Mouse (Mus musculus) neural tube, embryonic 14.5 days (tissue): ENCODE data around the gene Foxd3. TPM values are rescaled to one million over a fixed set of nuclear protein-coding genes. Genes with fewer than 3 reads are reported as not detected.

Experiments used
- ATAC-seq: fragments of 200-750 bp; cut with Nextera tagmentation; 2 replicates; pipeline ENCODE4 v1.8.0; 2017; ENCODE audit warnings: low read depth, mild to moderate bottlenecking, moderate TSS enrichment, moderate library complexity
- H3K27ac ChIP-seq: fragments of 300-500 bp; sonication (generic); 2 replicates; pipeline ENCODE4 v1.5.1; 2014; ENCODE audit warnings: low read depth, mild to moderate bottlenecking, control low read depth, low read length, moderate library complexity, mixed read lengths
- H3K27me3 ChIP-seq: fragments of 300-500 bp; sonication (generic); 2 replicates; pipeline ENCODE4 v1.6.1; 2014; ENCODE audit warnings: low read length; ENCODE audit not compliant: control insufficient read depth, insufficient read depth
- H3K36me3 ChIP-seq: fragments of 300-500 bp; sonication (generic); 2 replicates; pipeline ENCODE4 v1.6.1; 2014; ENCODE audit warnings: low read length, mixed read lengths; ENCODE audit not compliant: control insufficient read depth, insufficient read depth
- H3K4me1 ChIP-seq: fragments of 300-500 bp; sonication (generic); 2 replicates; pipeline ENCODE4 v1.6.1; 2014; ENCODE audit warnings: low read length; ENCODE audit not compliant: control insufficient read depth, insufficient read depth
- H3K4me2 ChIP-seq: fragments of 300-500 bp; sonication (generic); 2 replicates; pipeline ENCODE4 v1.6.1; 2014; ENCODE audit warnings: mild to moderate bottlenecking, low read depth, low read length, control low read depth
- H3K4me3 ChIP-seq: fragments of 300-500 bp; sonication (generic); 2 replicates; pipeline ENCODE4 v1.5.1; 2014; ENCODE audit warnings: low read depth, low read length, control low read depth, mixed read lengths
- H3K9ac ChIP-seq: fragments of 300-500 bp; sonication (generic); replicated peaks from 2 replicates; pipeline ENCODE4 v1.6.1; 2014; ENCODE audit warnings: low read depth, mild to moderate bottlenecking, control low read depth, low read length, mixed read lengths
- H3K9me3 ChIP-seq: fragments of 300-500 bp; sonication (generic); 2 replicates; pipeline ENCODE4 v1.6.1; 2016; ENCODE audit warnings: low read length; ENCODE audit not compliant: control insufficient read depth
- WGBS: fragments of 180-500 bp; shearing (Covaris S2); extraction: QIAGEN DNeasy Blood & Tissue Kit; methylation state at CpG from one replicate; pipeline ENCODE4 v1.1.7; 2014; 5-methylcytosine and 5-hydroxymethylcytosine counted together
- polyA plus RNA-seq: library from polyadenylated mRNA; unstranded; fragments of >200 nt; fragmentation: Nextera tagmentation; extraction: Ambion mirVana; gene quantifications from 2 replicates; pipeline ENCODE4 v1.2.1, GENCODE M21; 2014

Gene Foxd3
- polyA plus RNA-seq, 1 experiment from 2014 or later: 2.5 TPM

DNA sequence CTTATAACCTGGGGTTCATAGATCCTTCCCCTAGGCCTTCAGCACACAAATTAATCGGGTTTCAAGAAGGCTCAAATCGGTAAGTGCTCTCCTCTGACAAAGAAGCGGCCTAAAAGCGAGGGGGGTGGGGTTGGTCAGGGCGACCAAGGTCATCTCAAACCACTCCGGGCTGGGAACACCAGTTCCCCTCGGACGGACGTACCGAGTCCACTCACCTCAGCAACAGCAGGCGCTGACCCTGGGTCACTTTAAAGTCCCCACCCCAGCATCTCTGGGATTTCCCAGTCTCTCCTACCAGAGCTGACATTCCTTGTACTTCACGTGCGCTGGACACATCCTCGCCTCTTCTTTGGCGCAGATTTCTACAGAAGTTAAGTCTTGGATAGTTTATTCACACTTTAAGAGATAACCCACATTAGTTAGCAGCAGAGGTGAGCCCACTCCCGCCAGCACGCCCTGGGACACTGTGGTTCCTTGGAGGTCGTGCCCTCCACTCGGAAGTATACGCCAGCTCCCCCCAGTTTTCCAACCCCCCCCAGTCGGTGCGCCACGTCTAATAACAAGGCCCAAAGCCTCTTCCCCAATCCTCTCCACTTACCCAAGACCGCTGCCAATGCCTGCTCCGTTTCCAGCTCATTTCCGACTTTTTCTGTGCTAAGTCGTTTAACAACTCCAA is 1.3 kb upstream of the Foxd3 start:
- Histone ChIP-seq H3K27me3 (peaks cover 36% of the 10 kb centered on the region), H3K4me3 (peak overlapping the region; percentile 18), H3K36me3 (no peaks in the 10 kb centered on the region), H3K9me3 (no peaks in the 10 kb centered on the region), H3K4me1 (peaks cover 4% of the 10 kb centered on the region; the same call in 1 of the 2 replicates), H3K9ac (0 out of 2 replicates have a peak overlapping the region, but pooled peaks have one; percentile 21), H3K4me2 (peak overlapping the region; percentile 29), H3K27ac (peak overlapping the region; percentile 34; the same call in 1 of the 2 replicates)
- WGBS: under 1% methylated on average over 27 of the region's 27 CpGs
- no peak for ATAC-seq

DNA sequence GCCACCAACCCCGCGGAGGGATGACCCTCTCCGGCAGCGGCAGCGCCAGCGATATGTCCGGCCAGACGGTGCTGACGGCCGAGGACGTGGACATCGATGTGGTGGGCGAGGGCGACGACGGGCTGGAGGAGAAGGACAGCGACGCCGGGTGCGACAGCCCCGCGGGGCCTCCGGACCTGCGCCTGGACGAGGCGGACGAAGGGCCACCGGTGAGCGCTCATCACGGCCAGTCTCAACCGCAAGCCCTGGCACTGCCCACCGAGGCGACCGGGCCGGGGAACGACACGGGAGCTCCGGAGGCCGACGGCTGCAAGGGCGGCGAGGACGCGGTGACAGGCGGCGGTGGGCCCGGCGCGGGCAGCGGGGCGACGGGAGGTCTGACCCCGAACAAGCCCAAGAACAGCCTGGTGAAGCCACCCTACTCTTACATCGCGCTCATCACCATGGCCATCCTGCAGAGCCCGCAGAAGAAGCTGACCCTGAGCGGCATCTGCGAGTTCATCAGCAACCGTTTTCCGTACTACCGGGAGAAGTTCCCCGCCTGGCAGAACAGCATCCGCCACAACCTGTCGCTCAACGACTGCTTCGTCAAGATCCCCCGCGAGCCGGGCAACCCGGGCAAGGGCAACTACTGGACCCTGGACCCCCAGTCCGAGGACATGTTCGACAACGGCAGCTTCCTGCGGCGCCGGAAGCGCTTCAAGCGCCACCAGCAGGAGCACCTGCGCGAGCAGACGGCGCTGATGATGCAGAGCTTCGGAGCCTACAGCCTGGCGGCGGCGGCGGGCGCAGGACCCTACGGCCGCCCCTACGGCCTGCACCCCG is 718 bp downstream of the Foxd3 start:
- Histone ChIP-seq H3K27ac (peak overlapping the region; percentile 76), H3K4me1 (peaks cover 4% of the 10 kb centered on the region; the same call in 1 of the 2 replicates), H3K9ac (peak overlapping the region; percentile 56), H3K9me3 (no peaks in the 10 kb centered on the region), H3K36me3 (no peaks in the 10 kb centered on the region), H3K27me3 (peaks cover 32% of the 10 kb centered on the region), H3K4me3 (peak overlapping the region; percentile 37), H3K4me2 (peak overlapping the region; percentile 30)
- peak; percentile 38; the same call in 1 of the 2 replicates for ATAC-seq
- under 1% methylated on average over 86 of the region's 92 CpGs for WGBS

GRCm38 (mm10) chr4:99657430-99657820 is 1.3 kb downstream of the Foxd3 start:
- H3K27me3 ChIP-seq: peaks cover 32% of the 10 kb centered on the region
- H3K4me3 ChIP-seq: peak overlapping the region; percentile 37
- ATAC-seq: no peak
- WGBS: under 1% methylated on average over 47 of the region's 62 CpGs
- peaks cover 4% of the 10 kb centered on the region; the same call in 1 of the 2 replicates for H3K4me1 ChIP-seq
- H3K36me3 ChIP-seq: no peaks in the 10 kb centered on the region
- peak overlapping the region; percentile 30 for H3K4me2 ChIP-seq
- peak overlapping the region; percentile 56 for H3K9ac ChIP-seq
- peak overlapping the region; percentile 76 for H3K27ac ChIP-seq
- no peaks in the 10 kb centered on the region for H3K9me3 ChIP-seq

DNA sequence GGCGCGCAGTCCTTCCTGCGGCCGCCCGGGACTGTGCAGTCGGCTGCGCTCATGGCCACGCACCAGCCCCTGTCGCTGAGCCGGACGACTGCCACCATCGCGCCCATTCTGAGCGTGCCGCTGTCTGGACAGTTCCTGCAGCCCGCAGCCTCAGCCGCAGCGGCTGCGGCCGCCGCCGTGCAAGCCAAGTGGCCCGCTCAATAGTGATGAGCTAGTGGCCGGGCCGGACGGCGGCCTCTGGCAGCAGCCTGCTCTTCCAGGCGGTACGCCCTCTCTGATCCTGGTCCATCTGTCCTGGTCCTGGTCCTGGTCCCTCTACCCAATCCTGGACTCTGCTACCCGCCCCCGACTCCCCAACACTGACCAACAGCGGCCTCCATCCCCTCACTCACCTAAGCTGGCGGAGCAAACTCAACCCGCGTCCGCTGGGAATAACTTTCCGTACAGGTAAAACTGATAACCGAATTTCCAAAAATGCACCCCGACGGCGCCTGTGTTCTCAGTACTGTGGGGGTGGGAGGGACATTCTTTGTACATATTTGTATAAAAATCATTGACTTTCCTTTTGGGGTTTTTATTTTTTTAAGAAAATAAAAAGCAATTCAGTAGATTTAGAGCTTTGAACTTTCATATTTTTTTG is 1.9 kb downstream of the Foxd3 start:
- peak overlapping the region; percentile 56 for H3K9ac ChIP-seq
- peak overlapping the region; percentile 76 for H3K27ac ChIP-seq

GRCm38 (mm10) chr4:99658881-99659280 is 2.8 kb downstream of the Foxd3 start:
- H3K4me1 ChIP-seq: peaks cover 4% of the 10 kb centered on the region; the same call in 1 of the 2 replicates
- WGBS: 17% methylated on average over 6 of the region's 6 CpGs
- H3K27me3 ChIP-seq: peaks cover 40% of the 10 kb centered on the region
- H3K4me3 ChIP-seq: peak overlapping the region; percentile 18; the same call in 1 of the 2 replicates
- H3K9ac ChIP-seq: no peak overlapping the region
- H3K36me3 ChIP-seq: no peaks in the 10 kb centered on the region
- no peaks in the 10 kb centered on the region for H3K9me3 ChIP-seq
- ATAC-seq: no peak
- 0 out of 2 replicates have a peak overlapping the region, but pooled peaks have one; percentile 17 for H3K4me2 ChIP-seq
- no peak overlapping the region for H3K27ac ChIP-seq

More for the DNA sequence above, 1.9 kb downstream of the Foxd3 start:
- 0 out of 2 replicates have a peak, but pooled peaks have one; percentile 25 for ATAC-seq
- Histone ChIP-seq H3K36me3 (no peaks in the 10 kb centered on the region), H3K4me3 (peak overlapping the region; percentile 37), H3K4me1 (peaks cover 4% of the 10 kb centered on the region; the same call in 1 of the 2 replicates), H3K9me3 (no peaks in the 10 kb centered on the region), H3K4me2 (peak overlapping the region; percentile 30; the same call in 1 of the 2 replicates), H3K27me3 (peaks cover 33% of the 10 kb centered on the region)
- under 1% methylated on average over 41 of the region's 41 CpGs for WGBS

DNA sequence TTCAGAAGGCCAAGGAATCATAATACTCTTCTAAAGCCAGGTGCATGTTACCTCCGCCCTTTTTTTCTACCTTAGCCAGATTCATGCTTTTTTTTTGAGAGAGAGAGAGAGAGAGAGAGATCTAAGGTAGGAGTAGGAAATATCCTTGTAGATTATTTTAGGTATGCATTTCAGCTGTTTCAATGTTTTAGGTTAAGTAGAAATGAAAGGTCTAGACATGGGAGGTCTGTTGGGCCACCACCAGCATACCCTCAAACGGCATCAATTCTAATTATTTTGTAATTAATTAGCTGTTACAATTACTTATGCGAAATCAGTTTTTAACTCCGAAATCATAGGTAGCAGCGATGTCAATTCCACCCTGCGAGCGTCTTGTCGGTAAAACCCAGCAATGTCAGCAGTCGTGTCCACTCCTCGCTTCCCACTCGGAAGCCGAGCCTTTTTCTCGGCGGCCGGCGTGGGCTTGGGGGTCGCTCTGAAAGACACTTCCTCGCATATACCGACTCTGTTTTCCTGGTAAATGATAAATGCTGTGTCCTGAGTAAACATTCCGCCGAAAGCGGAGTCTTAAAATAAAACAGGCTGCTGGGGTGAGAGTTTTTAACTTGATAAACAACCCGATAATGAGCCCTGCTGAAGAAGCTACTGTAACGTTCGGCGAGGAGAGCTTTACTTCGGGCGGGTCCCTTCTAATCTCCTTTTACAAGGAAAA is 3.4 kb downstream of the Foxd3 start:
- Histone ChIP-seq H3K27ac (peak overlapping the region; percentile 12; the same call in 1 of the 2 replicates), H3K27me3 (peaks cover 41% of the 10 kb centered on the region), H3K4me3 (peak overlapping the region; percentile 18), H3K36me3 (no peaks in the 10 kb centered on the region), H3K9me3 (no peaks in the 10 kb centered on the region), H3K4me2 (peak overlapping the region; percentile 17; the same call in 1 of the 2 replicates), H3K9ac (no peak overlapping the region; the same call in 1 of the 2 replicates), H3K4me1 (peaks cover 4% of the 10 kb centered on the region; the same call in 1 of the 2 replicates)
- no peak for ATAC-seq
- 2% methylated on average over 28 of the region's 28 CpGs for WGBS

GRCm38 (mm10) chr4:99660073-99660611 is 4.0 kb downstream of the Foxd3 start:
- Histone ChIP-seq H3K9ac (no peak overlapping the region; the same call in 1 of the 2 replicates), H3K4me3 (peak overlapping the region; percentile 18), H3K27ac (no peak overlapping the region), H3K27me3 (peaks cover 40% of the 10 kb centered on the region), H3K4me2 (peak overlapping the region; percentile 17; the same call in 1 of the 2 replicates), H3K4me1 (peaks cover 4% of the 10 kb centered on the region; the same call in 1 of the 2 replicates), H3K9me3 (no peaks in the 10 kb centered on the region), H3K36me3 (no peaks in the 10 kb centered on the region)
- WGBS: under 1% methylated on average over 20 of the region's 20 CpGs
- ATAC-seq: no peak

DNA sequence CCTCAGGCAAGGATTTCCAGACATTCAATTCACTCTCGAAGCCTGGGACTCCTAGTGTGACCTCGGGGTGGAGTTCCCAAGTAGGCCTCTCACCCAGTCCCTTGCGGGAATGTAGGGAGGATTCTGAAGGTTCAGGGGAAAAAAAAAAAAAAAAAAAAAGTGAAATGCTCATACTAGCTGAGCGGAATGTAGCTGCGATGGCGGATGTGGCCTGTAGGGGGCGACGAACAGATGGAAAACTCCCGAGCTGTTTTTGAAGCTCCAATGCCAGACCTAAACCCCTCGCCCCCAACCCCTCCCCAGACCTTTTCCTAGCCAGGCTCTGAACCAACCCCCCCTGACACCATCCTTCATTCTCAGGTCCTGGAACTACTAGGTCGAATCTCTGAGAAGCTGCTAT is 4.9 kb downstream of the Foxd3 start:
- 4% methylated on average over 11 of the region's 11 CpGs for WGBS

More for the DNA sequence above, 4.9 kb downstream of the Foxd3 start:
- no peak overlapping the region for H3K27ac ChIP-seq
- peaks cover 42% of the 10 kb centered on the region for H3K27me3 ChIP-seq
- peaks cover 4% of the 10 kb centered on the region; the same call in 1 of the 2 replicates for H3K4me1 ChIP-seq
- no peak overlapping the region for H3K4me2 ChIP-seq
- ATAC-seq: peak; percentile 29; the same call in 1 of the 2 replicates
- no peaks in the 10 kb centered on the region for H3K9me3 ChIP-seq
- no peak overlapping the region for H3K9ac ChIP-seq
- no peak overlapping the region for H3K4me3 ChIP-seq
- H3K36me3 ChIP-seq: no peaks in the 10 kb centered on the region
